Mouse (Mus musculus): ENCODE results near the gene Rap1gap2.

Rap1gap2 gene

DNA sequence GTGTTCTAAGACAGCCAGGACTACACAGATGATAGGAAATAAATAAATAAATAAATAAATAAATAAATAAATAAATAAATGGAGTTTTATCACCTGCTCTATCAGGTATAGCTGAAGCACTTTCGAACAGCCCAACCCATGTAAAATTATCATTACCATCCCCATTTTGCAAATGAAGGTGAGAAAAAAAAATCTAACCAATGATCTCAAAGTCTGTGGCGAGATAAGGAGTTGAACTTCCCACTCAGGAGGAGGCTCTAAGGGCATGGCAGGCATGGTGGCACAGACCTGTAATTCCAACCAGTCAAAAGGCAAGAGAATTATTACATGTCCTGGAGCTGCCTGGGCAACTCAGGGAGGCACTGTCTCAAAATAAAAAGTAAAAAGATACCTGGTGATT lies 65.2 kb downstream of the Rap1gap2 start:
- DNase-seq (ENCODE audit: extremely low spot score, low read depth, low spot score), result no peak

GRCm38 (mm10) chr11:74537352-74537751 lies 73.4 kb downstream of the Rap1gap2 start:
- no peak for DNase-seq (ENCODE audit: extremely low spot score, low read depth, low spot score)

DNA sequence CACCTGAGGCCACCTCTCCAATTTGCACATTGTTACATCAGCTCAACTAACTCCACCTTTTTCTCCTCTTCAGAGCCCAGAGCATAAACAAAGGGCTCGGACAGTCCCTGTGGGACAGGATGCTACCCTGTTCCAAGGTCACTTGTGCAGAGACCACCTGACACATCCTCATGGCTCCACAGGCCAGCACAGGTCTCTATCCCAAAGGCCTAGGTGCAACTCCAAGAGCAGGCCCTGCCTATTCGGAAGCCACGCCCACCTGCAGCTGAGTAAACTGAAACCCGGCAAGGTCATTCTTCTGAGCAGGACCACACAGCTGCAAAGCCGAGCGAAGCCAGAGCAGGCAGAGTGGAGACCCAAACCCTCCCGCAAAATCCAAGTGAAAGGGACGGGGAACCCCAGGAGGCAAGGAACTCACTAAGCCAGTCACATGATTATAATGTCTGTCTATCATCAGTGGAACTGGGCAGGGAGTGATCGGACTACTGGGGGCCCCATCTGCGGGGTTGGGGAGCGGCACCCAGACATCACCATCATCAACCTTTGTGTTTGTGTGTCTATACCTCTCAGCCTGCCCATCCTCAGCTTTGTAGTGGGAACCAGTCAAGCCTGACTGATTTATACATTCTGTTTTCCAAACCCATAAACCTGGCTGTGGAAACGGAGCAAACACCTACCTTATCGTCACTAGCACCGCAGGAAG lies 74.4 kb downstream of the Rap1gap2 start:
- DNase-seq (ENCODE audit: extremely low spot score, low read depth, low spot score), result no peak

DNA sequence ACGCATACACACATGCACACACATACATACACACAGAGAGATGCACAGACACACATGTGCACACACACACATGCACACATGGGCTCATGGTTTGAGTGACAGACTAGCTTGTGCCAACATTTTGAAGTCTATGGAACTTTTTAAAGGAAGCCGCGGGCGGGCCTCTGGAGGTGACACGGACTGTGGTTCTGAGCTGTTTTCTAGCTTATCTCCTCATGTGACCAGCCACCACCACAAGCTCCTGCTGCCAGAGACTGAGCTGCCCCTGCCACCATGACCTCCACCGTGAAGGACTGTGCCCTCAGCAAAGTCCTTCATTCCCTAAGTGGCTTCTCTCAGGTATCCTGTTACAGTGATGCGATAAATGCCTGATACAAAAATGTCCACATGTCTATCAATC lies 76.3 kb downstream of the Rap1gap2 start:
- DNase-seq (ENCODE audit: extremely low spot score, low read depth, low spot score), result no peak

DNA sequence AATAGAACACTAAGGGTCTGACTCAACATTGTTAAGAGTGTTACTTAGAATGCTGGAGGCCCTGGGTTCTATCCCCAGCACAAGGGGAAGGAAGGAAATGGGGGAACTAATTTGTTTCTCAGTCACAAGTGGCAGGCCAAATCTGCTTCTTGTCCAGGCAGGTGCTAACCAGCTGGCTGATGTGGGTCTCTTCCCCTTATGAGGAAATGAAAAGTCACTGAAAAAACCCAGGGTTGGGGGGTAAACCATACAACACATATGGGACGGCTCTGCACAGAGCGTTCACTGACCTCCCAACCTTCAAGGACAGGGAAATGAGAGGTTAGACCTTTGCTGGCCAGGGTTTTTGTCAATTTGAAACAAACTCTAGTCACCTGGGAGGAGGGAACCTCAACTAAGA lies 77.7 kb downstream of the Rap1gap2 start:
- DNase-seq (ENCODE audit: extremely low spot score, low read depth, low spot score), result no peak

DNA sequence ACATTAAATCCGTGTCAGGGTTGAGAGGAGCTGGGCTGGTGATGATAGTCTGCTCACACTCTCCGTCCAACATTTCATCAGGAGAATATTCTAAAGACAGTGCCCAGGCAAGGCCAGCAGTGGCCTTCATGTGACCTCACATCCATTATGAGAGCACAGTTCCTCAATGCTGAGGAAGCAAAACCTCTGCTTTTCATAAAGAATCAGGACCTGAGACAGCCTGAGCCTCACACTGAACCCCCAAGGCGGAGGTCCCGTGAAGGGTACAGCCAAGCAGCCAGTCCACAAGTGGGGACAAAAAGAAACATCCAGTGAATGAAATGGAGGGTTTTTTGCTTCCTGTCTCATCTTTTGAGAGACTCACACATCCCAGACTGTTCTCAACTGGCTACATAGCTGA lies 78.3 kb downstream of the Rap1gap2 start:
- no peak for DNase-seq (ENCODE audit: extremely low spot score, low read depth, low spot score)

DNA sequence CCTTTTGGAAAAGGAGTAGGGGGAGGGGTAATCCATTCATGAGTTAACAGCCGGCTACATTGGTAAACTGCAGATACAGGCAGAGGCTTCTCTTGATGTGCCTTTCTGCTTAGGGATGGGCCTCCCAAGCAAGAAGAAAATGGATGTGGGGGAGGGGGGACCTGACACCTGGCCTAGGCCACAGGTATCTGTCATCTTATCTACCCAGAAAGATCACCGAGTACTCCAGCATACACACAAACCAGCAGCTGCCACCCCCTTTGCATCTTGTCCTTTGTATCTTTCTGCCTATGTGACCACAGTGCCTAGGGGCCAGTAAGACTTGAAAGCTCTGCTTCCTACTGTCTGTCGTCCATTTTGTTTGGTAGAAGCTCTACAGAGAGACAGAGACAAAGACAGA lies 79.0 kb downstream of the Rap1gap2 start:
- no peak for DNase-seq (ENCODE audit: extremely low spot score, low read depth, low spot score)

DNA sequence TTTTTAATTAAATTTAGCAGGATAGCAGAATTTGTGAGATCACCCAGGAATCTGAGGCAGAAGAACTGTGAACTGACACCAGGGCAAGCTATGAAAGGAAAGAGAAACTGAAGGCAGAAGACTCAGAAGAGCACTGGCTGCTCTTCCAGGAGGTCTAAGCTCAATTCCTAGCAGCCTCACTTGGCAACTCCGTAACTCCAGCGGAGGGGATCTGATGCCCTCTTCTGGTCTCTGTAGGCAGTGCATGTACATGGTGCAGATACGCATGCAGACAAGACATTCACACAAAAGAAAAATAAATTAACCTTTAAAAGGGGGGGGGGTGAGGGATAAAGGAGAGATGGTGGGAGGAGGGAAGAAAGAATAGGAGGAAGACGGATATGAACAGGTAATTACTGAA lies 80.9 kb downstream of the Rap1gap2 start:
- no peak for DNase-seq (ENCODE audit: extremely low spot score, low read depth, low spot score)

- DNase-seq (ENCODE audit: extremely low spot score, low read depth, low spot score), result no peak
Observed at GRCm38 (mm10) chr11:74527555-74527954, 83.2 kb downstream of the Rap1gap2 start.

GRCm38 (mm10) chr11:74526180-74527158 lies 84.2 kb downstream of the Rap1gap2 start:
- DNase-seq (ENCODE audit: extremely low spot score, low read depth, low spot score), result no peak

- DNase-seq (ENCODE audit: extremely low spot score, low read depth, low spot score), result no peak
Observed at GRCm38 (mm10) chr11:74525605-74526004, 85.1 kb downstream of the Rap1gap2 start.

DNA sequence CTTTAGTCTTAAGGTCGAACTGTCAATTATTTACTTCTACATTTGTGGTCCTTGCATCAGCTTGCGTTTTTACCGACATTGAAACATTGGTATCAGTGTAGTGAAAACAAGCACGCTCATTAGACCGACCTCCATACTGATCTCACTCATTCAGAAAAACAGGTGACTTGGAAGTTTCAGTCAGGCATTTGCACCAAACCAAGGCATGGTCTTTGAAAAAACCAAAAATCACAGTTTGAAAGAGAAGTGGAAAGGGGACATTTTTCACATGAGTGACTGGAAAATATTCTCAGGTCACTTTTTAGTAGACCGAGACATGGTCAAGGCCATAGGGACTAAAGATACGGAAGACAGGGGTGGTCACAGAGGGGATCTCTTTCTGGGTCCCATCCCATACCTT lies 85.5 kb downstream of the Rap1gap2 start:
- no peak for DNase-seq (ENCODE audit: extremely low spot score, low read depth, low spot score)

DNA sequence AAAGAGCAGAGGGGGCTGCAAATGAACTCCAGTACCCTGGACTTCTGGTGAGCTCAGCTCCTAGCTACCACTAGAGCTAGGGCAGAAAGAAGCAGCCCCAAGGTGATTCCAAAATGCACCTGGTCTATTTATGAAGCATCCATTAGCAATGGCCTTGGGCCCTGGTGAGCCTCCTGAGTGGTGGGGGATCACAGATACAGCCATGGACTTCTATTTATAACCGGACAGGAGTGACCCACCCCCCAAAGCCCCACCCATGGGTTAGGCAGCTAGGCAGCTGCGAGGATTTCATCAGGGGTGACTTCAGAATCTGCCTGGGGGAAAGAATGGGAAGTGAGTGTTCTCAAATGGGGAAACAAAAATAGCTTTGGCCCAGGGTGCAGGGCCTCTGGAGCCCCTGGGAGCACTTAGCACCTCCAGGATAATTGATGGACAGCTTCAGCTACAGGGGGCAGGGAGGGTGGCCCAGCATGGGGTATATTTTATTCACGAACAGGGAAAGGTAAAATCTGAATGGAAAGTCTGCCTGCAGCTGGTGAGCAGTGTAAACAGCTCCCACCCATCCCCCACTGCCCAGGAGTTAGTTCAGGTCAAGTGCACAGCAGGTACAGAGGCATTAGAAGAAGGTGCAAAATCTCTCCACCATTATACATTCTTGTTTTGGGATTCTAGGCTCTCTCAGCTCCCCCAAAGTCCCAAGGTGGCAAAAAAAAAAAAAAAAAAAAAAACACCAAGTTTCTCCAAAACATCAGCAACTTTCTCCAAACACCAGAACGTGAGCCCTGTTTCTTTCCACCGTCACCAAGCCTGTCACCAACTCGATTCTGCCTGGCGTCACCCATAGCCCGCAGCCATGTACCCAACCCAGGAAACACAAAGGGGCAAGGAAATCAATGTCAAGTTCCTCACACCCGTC lies 86.4 kb downstream of the Rap1gap2 start:
- no peak for DNase-seq (ENCODE audit: extremely low spot score, low read depth, low spot score)

DNA sequence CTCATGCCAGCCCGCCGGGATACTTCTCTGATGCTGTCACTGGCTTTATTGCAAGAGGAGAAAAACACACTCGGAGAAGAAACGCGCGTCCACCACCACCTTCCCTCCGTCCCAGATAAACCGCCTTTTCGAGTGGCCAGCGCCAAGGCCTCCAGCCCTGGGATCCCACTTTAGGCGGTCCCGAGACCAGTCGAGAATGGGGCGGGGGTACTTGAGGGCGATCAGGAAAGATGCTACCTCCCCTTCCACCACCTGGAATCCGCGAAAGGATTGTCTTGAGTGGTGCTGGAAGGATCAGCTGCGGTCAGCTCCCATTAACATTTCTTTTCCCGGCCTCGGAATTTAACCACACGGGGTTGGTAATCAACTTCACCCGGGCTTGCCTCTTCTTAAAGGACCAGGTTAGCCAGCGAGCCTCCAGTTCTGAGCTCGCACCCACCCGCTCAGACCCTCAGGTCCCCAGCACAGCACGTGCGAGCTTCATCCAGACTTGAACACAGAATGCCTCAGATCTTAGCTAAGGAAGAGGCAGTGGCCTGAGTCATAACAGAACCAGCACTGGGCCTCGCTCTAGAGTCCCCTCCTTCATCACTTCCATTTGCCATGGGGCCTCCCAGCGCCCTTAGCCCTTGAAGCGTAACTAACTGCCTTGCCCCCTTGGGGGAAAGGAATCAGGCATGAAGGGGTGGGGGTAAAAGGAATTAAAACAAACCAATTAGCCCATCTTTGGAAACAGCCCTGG lies 87.3 kb downstream of the Rap1gap2 start:
- DNase-seq (ENCODE audit: extremely low spot score, low read depth, low spot score), result no peak

DNA sequence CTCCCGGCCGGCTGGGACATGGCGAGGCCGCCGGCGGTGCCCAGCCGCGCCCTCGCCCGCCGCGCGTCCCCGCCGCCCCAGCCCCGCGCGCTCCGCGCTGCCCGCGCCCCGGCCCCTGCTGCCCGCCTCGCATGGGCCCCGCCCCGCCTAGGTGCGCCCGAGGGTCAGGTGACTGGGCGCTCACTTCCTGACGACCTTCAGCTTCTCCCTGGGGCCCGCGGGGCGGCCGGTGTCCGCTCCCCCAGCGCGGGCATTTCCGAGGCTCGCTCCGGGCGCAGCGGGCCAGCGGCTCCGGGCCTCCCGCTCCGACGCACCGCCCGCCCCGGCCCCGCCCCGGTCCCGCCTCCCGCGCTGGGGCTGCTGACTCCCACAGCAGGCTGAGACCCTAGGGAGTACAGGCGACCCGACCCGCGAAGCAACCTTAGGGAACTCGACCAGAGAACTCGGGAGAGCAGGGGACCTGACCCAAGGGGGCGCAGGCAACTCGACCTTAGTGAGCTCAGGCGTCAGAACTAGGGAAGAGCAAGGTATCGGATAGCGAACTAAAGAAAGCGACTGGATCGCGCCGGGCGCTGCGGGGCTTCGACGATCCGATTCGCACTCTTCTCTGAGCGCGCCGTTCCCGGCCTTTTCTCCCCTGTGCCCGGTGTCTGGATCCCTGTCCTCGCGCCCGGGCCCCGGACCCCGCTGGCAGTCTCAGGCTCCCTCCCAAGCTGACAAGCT lies 88.1 kb downstream of the Rap1gap2 start:
- no peak for DNase-seq (ENCODE audit: extremely low spot score, low read depth, low spot score)

DNA sequence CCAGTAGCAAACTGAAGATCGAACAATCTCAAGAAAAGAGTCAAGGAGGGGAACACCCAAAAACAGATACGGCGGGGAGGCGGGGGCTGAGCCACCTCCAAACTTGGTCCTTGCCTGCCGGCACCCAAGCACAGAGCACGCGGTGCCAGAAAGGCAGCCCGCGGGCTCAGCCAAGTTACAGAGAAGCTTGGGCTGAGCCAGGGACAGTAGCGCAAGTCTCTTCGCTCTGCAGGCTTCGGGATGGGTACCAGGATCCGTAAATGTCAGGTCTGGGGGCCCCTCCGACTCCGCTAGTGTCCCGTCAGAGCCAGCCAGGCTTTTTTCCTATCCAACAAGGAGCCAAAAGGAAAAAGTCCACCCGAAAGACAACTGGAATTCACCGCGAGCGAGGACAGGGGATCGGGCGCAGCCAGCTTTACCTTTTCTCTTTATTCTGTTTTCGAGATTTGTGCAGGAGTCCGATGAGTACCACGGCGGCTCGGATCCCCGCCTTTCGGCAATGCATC lies 88.7 kb downstream of the Rap1gap2 start:
- DNase-seq (ENCODE audit: extremely low spot score, low read depth, low spot score), result no peak

- no peak for DNase-seq (ENCODE audit: extremely low spot score, low read depth, low spot score)
Observed at GRCm38 (mm10) chr11:74520201-74520600, 90.5 kb downstream of the Rap1gap2 start.

- no peak for DNase-seq (ENCODE audit: extremely low spot score, low read depth, low spot score)
Observed at GRCm38 (mm10) chr11:74516112-74516511, 94.6 kb downstream of the Rap1gap2 start.

DNA sequence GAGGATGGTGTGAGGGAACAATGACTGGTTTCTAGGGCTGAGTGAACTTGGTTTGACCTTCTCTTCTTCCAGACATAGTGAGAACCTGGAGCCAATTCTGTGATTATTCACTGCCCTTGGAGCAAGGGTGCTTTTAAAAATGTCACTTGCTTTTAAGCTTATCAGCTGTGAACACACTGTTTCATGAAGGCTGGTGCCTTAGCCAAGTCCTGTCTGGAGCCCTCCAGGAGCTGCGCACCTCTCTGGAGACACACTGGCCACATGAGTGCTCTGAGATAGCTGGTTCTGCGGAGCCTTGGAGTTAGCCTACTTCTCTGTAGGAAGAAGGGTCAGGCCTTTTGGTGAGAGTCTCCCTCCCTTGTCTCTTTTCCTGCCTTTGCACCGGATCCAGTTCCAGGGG lies 95.7 kb downstream of the Rap1gap2 start:
- DNase-seq (ENCODE audit: extremely low spot score, low read depth, low spot score), result no peak

DNA sequence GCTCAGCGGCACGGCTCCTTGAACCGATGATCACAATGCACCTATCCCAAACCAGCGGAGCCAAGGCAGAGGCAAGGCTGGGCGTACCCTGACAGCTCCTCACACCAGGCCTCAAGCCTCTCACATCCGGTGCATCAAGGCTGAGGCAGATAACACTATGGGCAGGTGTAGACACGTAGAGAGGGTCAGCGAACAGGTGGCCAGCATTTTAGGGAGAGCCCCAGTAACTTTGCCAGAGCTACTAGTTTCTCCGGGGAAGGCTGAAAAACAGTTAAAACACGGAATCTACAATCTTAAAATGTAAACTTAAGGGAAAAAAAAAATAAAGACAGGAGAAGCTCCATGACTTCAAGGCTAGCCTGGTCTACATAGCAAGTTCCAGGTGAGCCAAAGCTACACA lies 98.1 kb downstream of the Rap1gap2 start:
- no peak for DNase-seq (ENCODE audit: extremely low spot score, low read depth, low spot score)
